Mouse (Mus musculus) hindbrain, embryonic 13.5 days (tissue): ENCODE measurements at regions not wholly inside any gene's neighbourhood (a gene's known extent, or its start where the extent isn't known, plus 50 kb on each side); places are given as distances from the start of the nearest gene placed in this dataset.
"Not testable (repeated sequence)": the region's sequence is repeated elsewhere in the genome, so short reads cannot be mapped to it uniquely, and the experiment has no call there.

Source experiments
- ATAC-seq: fragments of 200-750 bp; cut with Nextera tagmentation; 2 replicates; pipeline ENCODE4 v1.8.0; 2017; ENCODE audit warnings: moderate TSS enrichment; ENCODE audit not compliant: low FRiP score
- H3K27ac ChIP-seq: fragments of 300-500 bp; sonication (generic); 2 replicates; pipeline ENCODE4 v1.5.1; 2015; ENCODE audit warnings: inconsistent platforms, mild to moderate bottlenecking, moderate library complexity
- H3K27me3 ChIP-seq: fragments of 300-500 bp; sonication (generic); 2 replicates; pipeline ENCODE4 v1.6.1; 2015; ENCODE audit warnings: mild to moderate bottlenecking, inconsistent platforms
- H3K36me3 ChIP-seq: fragments of 300-500 bp; sonication (generic); 2 replicates; pipeline ENCODE4 v1.6.1; 2015; ENCODE audit warnings: mild to moderate bottlenecking, inconsistent platforms
- H3K4me1 ChIP-seq: fragments of 300-500 bp; sonication (generic); replicated peaks from 2 replicates; pipeline ENCODE4 v1.6.1; 2015; ENCODE audit warnings: inconsistent platforms
- H3K4me2 ChIP-seq: fragments of 300-500 bp; sonication (generic); 2 replicates; pipeline ENCODE4 v1.6.1; 2015; ENCODE audit warnings: inconsistent platforms, mild to moderate bottlenecking, moderate library complexity
- H3K4me3 ChIP-seq: fragments of 300-500 bp; sonication (generic); 2 replicates; pipeline ENCODE4 v1.5.1; 2015; ENCODE audit warnings: mild to moderate bottlenecking, inconsistent platforms
- H3K9ac ChIP-seq: fragments of 300-500 bp; sonication (generic); 2 replicates; pipeline ENCODE4 v1.6.1; 2015; ENCODE audit warnings: mild to moderate bottlenecking, inconsistent platforms
- H3K9me3 ChIP-seq: fragments of 300-500 bp; sonication (generic); 2 replicates; pipeline ENCODE4 v1.6.1; 2016; ENCODE audit warnings: inconsistent platforms
- WGBS: fragments of 180-500 bp; shearing (Covaris S2); methylation state at CpG from one replicate; pipeline ENCODE4 v1.1.7; 2015; 5-methylcytosine and 5-hydroxymethylcytosine counted together

DNA sequence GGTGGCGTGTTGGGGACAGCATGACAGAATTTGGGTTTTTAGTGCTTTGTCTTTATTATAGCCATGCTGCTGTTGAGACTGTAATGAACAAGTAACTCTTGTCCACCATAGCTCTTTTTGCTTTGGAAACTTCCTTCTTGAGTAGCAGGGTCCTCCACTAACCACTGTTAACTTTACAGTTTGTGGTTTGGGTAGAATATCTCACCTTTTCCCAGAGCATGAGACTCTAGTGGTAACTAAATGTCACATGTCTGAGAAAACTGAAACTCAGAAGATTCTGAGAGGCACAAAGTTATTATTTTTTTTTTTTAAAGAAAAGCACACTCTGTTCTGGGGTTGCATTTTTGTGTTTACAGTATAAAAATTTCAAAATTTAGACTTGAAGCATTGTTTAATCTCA, 897.7 kb downstream of the Car8 start:
- no peak overlapping the region for H3K4me2 ChIP-seq
- H3K36me3 ChIP-seq: no peaks in the 10 kb centered on the region
- H3K9ac ChIP-seq: no peak overlapping the region
- no peaks in the 10 kb centered on the region for H3K9me3 ChIP-seq
- H3K4me3 ChIP-seq: no peak overlapping the region
- no peaks in the 10 kb centered on the region for H3K4me1 ChIP-seq
- WGBS: 90% methylated on average over 1 of the region's 1 CpGs
- ATAC-seq: no peak
- H3K27me3 ChIP-seq: no peaks in the 10 kb centered on the region
- H3K27ac ChIP-seq: no peak overlapping the region

- 86% methylated on average over 4 of the region's 4 CpGs for WGBS
Measured at GRCm38 (mm10) chr4:7314261-7314660, 924.6 kb downstream of the Car8 start.

DNA sequence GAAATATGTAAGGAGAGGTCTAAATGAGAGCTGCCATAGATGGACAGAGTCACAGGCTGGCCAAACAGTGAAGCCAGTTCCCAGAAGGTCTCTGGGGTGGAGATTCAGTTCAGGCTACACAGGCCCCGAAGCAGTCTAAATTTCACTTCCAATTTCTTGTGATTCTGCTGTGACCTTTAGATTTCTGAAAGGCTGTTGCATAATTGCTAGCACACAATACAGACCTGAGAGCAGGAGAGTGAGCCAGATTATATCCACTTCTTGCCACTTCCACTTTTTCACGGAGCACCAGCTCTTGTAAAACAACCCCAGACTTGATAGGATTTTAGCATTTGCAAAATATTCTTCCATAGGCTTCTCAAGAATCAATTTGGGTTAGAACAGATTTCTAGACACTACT, 925.6 kb downstream of the Car8 start:
- Histone ChIP-seq H3K4me2 (no peak overlapping the region), H3K9ac (no peak overlapping the region), H3K27ac (no peak overlapping the region), H3K4me3 (no peak overlapping the region), H3K27me3 (no peaks in the 10 kb centered on the region), H3K4me1 (no peaks in the 10 kb centered on the region), H3K36me3 (no peaks in the 10 kb centered on the region), H3K9me3 (no peaks in the 10 kb centered on the region)
- ATAC-seq: no peak
- 88% methylated on average over 2 of the region's 2 CpGs for WGBS

More at GRCm38 (mm10) chr4:7314261-7314660, 924.6 kb downstream of the Car8 start:
- no peak overlapping the region for H3K4me3 ChIP-seq
- H3K9me3 ChIP-seq: no peaks in the 10 kb centered on the region
- H3K36me3 ChIP-seq: no peaks in the 10 kb centered on the region
- H3K4me1 ChIP-seq: no peaks in the 10 kb centered on the region
- no peak overlapping the region for H3K9ac ChIP-seq
- no peak for ATAC-seq
- H3K27me3 ChIP-seq: no peaks in the 10 kb centered on the region
- no peak overlapping the region for H3K4me2 ChIP-seq
- H3K27ac ChIP-seq: no peak overlapping the region

GRCm38 (mm10) chr4:7312160-7312559, 926.7 kb downstream of the Car8 start:
- no peaks in the 10 kb centered on the region for H3K27me3 ChIP-seq
- H3K27ac ChIP-seq: no peak overlapping the region
- no peak for ATAC-seq
- 90% methylated on average over 1 of the region's 1 CpGs for WGBS
- no peaks in the 10 kb centered on the region for H3K36me3 ChIP-seq
- H3K4me1 ChIP-seq: no peaks in the 10 kb centered on the region
- no peaks in the 10 kb centered on the region for H3K9me3 ChIP-seq
- no peak overlapping the region for H3K4me3 ChIP-seq
- H3K4me2 ChIP-seq: no peak overlapping the region
- no peak overlapping the region for H3K9ac ChIP-seq

DNA sequence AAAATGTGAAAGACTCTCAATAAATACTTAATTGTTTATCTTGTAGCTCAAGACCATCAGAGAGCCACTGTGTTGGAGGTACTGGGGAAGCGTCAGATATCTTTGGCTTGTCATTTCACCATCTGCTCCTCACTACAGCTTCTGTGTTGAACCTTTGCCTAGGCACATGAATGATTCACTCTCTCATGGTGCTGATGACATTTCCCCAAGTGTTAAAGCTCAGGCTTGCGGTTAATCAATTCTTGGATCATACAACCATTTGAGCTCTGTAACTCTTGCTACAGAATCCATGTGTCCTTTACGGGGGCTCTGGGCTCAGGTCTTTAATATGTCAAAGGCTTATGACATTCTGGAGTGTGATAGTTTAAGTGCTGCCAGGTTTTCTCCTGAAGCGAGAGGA, 969.8 kb downstream of the Car8 start:
- Histone ChIP-seq H3K36me3 (no peaks in the 10 kb centered on the region), H3K4me1 (no peaks in the 10 kb centered on the region), H3K27me3 (no peaks in the 10 kb centered on the region), H3K9me3 (no peaks in the 10 kb centered on the region), H3K4me3 (no peak overlapping the region), H3K9ac (no peak overlapping the region), H3K27ac (no peak overlapping the region), H3K4me2 (no peak overlapping the region)
- 93% methylated on average over 4 of the region's 4 CpGs for WGBS
- no peak for ATAC-seq

- Histone ChIP-seq H3K27ac (no peak overlapping the region), H3K9ac (no peak overlapping the region), H3K9me3 (no peaks in the 10 kb centered on the region), H3K4me1 (no peaks in the 10 kb centered on the region), H3K4me2 (no peak overlapping the region), H3K4me3 (no peak overlapping the region), H3K27me3 (no peaks in the 10 kb centered on the region), H3K36me3 (no peaks in the 10 kb centered on the region)
- ATAC-seq: no peak
- 83% methylated on average over 2 of the region's 2 CpGs for WGBS
Measured at GRCm38 (mm10) chr4:7256486-7256885, 982.4 kb downstream of the Car8 start.

DNA sequence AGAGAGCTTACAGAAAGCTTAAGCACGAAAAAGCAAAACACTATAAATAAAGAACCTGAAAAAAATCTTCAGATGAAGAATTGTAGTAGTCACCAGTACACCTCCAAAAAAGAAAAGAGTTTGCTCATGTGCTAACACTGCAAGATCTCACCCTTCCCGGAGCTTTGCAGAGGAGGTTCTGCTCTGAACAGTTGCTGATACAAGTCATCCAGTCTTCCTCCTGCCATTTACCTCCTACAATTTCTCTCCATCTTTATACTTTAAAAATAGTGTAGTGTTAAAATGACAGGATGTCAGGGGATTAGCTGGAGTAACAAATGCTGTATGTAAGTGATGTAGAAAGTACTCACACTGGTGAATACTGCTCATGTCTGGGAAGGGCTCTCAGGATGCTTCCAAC, 985.2 kb downstream of the Car8 start:
- Histone ChIP-seq H3K4me2 (no peak overlapping the region), H3K9ac (no peak overlapping the region), H3K9me3 (no peaks in the 10 kb centered on the region), H3K36me3 (no peaks in the 10 kb centered on the region), H3K4me3 (no peak overlapping the region), H3K27me3 (no peaks in the 10 kb centered on the region), H3K27ac (no peak overlapping the region), H3K4me1 (no peaks in the 10 kb centered on the region)
- ATAC-seq: no peak
- 84% methylated on average over 2 of the region's 2 CpGs for WGBS

DNA sequence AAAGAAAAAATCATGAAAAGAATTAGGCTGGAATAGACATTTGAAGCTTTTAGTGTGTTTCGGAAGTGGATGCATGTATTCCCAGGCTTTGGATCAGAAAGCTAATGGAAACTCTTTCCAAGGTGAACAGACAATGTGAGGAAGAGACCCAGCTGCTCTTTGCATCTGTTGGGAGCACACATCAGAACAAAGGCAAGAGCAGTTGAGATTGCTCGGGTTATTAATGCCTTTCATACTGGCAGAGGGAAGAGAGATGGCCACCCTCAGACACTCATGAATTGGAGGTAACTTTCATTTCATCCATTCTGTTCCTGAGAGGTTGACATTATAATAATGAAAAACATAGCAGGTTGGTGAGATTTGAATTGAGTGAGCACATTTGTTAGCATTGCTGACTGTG, 987.2 kb downstream of the Car8 start:
- no peak for ATAC-seq
- H3K4me3 ChIP-seq: no peak overlapping the region
- WGBS: 66% methylated on average over 2 of the region's 2 CpGs

DNA sequence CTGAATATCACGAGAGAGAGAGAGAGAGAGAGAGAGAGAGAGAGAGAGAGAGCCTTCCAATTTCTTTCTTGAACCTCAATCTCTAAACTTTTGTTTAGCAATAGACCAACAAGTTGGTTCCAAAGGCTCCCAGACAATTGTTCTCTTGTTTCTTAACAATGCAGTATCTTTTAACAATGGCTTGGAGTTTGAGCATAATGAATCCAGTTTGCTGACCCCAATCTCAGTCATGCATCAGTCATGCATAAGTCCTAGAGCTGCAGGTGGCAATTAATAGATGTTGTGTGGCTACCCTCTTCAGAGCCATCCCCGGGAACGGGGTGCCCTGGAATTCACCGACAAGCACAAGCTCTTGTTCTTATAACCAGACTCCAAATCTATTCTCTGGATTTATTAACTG, 991.0 kb downstream of the Car8 start:
- no peaks in the 10 kb centered on the region for H3K4me1 ChIP-seq
- no peaks in the 10 kb centered on the region for H3K9me3 ChIP-seq
- no peak overlapping the region for H3K4me2 ChIP-seq
- 31% methylated on average over 4 of the region's 4 CpGs for WGBS
- no peak overlapping the region for H3K4me3 ChIP-seq
- no peak for ATAC-seq
- H3K36me3 ChIP-seq: no peaks in the 10 kb centered on the region
- no peak overlapping the region for H3K27ac ChIP-seq
- H3K27me3 ChIP-seq: no peaks in the 10 kb centered on the region
- H3K9ac ChIP-seq: no peak overlapping the region

More for the DNA sequence above, 987.2 kb downstream of the Car8 start:
- Histone ChIP-seq H3K4me1 (no peaks in the 10 kb centered on the region), H3K4me2 (no peak overlapping the region), H3K9me3 (no peaks in the 10 kb centered on the region), H3K9ac (no peak overlapping the region), H3K27ac (no peak overlapping the region), H3K27me3 (no peaks in the 10 kb centered on the region), H3K36me3 (no peaks in the 10 kb centered on the region)

DNA sequence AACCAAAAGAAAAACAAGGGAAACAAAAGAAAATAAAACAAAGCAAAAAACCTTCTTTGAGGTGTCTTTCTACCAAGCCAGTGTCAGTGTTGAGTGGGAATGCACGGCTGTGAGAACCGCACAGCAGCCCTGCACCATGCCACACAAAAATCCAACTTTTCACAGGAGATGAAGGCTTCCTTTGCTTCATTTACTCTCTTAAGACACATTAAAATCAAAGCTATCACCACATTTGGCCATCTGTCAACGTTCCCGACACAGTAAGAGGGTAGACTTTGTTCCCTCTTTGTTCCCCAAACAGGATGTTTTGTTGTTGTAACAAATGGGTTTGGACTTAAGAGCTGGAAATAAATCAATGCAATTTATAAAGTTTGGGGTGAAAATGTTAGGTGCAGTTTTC, 991.6 kb downstream of the Car8 start:
- ATAC-seq: no peak
- H3K4me3 ChIP-seq: no peak overlapping the region
- H3K4me1 ChIP-seq: no peaks in the 10 kb centered on the region
- no peak overlapping the region for H3K4me2 ChIP-seq
- H3K36me3 ChIP-seq: no peaks in the 10 kb centered on the region
- H3K27me3 ChIP-seq: no peaks in the 10 kb centered on the region
- 13% methylated on average over 4 of the region's 4 CpGs for WGBS
- no peak overlapping the region for H3K9ac ChIP-seq
- H3K9me3 ChIP-seq: no peaks in the 10 kb centered on the region
- no peak overlapping the region for H3K27ac ChIP-seq

DNA sequence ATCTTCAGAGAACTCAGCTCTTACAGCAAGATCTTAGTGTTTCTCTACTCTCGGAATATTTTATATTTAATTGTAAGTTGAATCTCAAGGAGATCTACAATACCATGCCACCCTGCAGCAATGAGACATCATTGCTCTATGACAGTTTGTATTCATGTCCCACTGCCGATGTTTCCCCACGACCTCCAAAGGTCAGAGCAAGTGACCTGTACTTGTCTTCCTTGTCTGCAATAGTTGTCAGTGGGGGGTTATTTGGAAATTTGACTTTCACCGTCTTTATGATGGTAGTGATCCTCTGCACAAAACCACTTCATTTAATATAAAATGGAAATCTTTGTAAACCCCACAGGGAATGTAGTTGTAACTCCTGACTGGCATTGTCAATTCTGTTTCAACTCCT, 992.0 kb downstream of the Car8 start:
- H3K9me3 ChIP-seq: no peaks in the 10 kb centered on the region
- no peak overlapping the region for H3K4me2 ChIP-seq
- no peak overlapping the region for H3K27ac ChIP-seq
- H3K4me3 ChIP-seq: no peak overlapping the region
- no peaks in the 10 kb centered on the region for H3K36me3 ChIP-seq
- no peaks in the 10 kb centered on the region for H3K27me3 ChIP-seq
- H3K4me1 ChIP-seq: no peaks in the 10 kb centered on the region
- no peak for ATAC-seq
- H3K9ac ChIP-seq: no peak overlapping the region
- 15% methylated on average over 4 of the region's 4 CpGs for WGBS

DNA sequence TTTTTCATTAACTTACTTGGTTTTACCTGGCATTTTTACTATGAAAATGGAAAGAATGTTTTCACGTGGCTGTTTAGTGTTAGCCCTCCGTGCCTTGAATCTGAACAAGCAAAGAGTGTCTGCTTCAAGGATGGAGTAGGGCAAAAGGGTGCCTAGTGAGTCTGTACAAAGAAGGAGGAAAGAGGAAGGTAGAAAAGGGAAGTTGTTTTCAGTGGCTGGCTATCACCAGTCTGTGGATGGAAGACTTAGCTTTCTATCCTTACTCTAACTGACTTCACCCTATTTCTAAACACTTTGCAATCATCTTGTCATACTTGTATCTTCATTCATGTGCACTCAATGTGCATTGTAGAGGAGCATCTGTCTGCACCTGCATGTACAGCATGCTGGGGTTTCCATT, 993.2 kb downstream of the Car8 start:
- H3K4me3 ChIP-seq: no peak overlapping the region
- WGBS: 95% methylated on average over 2 of the region's 2 CpGs
- H3K4me1 ChIP-seq: no peaks in the 10 kb centered on the region
- no peaks in the 10 kb centered on the region for H3K27me3 ChIP-seq
- no peak overlapping the region for H3K27ac ChIP-seq
- ATAC-seq: no peak
- H3K36me3 ChIP-seq: no peaks in the 10 kb centered on the region
- no peaks in the 10 kb centered on the region for H3K9me3 ChIP-seq
- no peak overlapping the region for H3K4me2 ChIP-seq
- H3K9ac ChIP-seq: no peak overlapping the region

DNA sequence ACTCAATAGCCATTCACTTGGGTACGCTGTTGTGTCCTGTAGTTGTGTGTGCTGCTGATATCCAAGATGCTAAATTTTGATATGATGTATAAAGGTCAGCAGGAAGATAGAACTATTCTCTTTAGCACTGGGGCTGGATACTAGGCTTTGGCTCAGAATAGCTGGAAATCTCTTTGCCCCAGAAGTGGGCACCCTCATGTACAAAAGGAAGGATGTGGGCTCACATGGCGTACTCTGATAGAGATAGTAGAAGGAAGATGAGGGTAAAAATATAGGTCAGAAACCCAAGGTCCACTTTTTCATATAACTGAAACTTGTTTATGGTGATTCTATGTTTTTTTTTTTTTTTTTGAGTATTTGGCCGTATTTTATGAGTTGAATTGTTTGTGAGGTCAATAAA, 1001.0 kb downstream of the Car8 start:
- WGBS: 91% methylated on average over 3 of the region's 3 CpGs
- H3K4me3 ChIP-seq: no peak overlapping the region
- H3K9me3 ChIP-seq: peaks cover 35% of the 10 kb centered on the region
- no peak overlapping the region for H3K4me2 ChIP-seq
- peaks cover 10% of the 10 kb centered on the region; the same call in 1 of the 2 replicates for H3K36me3 ChIP-seq
- no peaks in the 10 kb centered on the region for H3K27me3 ChIP-seq
- no peak for ATAC-seq
- no peaks in the 10 kb centered on the region for H3K4me1 ChIP-seq
- no peak overlapping the region for H3K9ac ChIP-seq
- H3K27ac ChIP-seq: no peak overlapping the region

GRCm38 (mm10) chr4:7234537-7234936, 1004.3 kb downstream of the Car8 start:
- H3K4me3 ChIP-seq, H3K27ac ChIP-seq, H3K27me3 ChIP-seq, H3K4me2 ChIP-seq, H3K4me1 ChIP-seq, ATAC-seq, H3K9ac ChIP-seq: not testable (repeated sequence)
- WGBS: 93% methylated on average over 6 of the region's 6 CpGs
- Histone ChIP-seq H3K36me3 (peaks cover 10% of the 10 kb centered on the region; the same call in 1 of the 2 replicates), H3K9me3 (peaks cover 39% of the 10 kb centered on the region)
